Mouse (Mus musculus): ENCODE measurements around the gene Phf2. TPM values are rescaled to one million over a fixed set of nuclear protein-coding genes. Genes with fewer than 3 reads are reported as not detected.

Gene Phf2
- total and polyA plus RNA-seq, 3 experiments = 12.9 to 33.9 (median 30.0) TPM

GRCm38 (mm10) chr13:48872726-48873125 lies 1.8 kb upstream of the Phf2 start:
- Histone ChIP-seq H3K27me3 (ENCODE audit: control insufficient read depth, insufficient read depth, low read length) (no peaks in the 10 kb centered on the region), H3K79me2 (replicated peaks; ENCODE audit: control insufficient read depth, insufficient read depth, low read length) (0 out of 2 replicates have a peak, but pooled peaks cover 2% of the 10 kb centered on the region), H3K4me3 (no peak overlapping the region), H3K4me1 (ENCODE audit: control insufficient read depth, insufficient read depth, low read length) (peaks cover 14% of the 10 kb centered on the region), H3K36me3 (ENCODE audit: control insufficient read depth, insufficient read depth, low read length) (no peaks in the 10 kb centered on the region), H3K27ac (no peak overlapping the region; the same call in 1 of the 2 replicates), H3K9ac (ENCODE audit: low read depth, low read length) (no peak overlapping the region)
- intact Hi-C loops (cut with DNase I) = loop anchor here (10.0 kb wide), 1 partner anchor 302 kb away; no protein-coding TSS in a partner anchor
- TF ChIP-seq CTCF (IDR thresholded peaks at IDR 0.05) = no peak
- no peak for TF ChIP-seq POLR2A (IDR thresholded peaks at IDR 0.05; ENCODE audit: insufficient read depth, low read depth, low read length)
- TF ChIP-seq EP300 (IDR thresholded peaks at IDR 0.05; ENCODE audit: insufficient read depth, low read depth, low read length) = no peak
- no peak for DNase-seq
- WGBS = 77% methylated on average over 5 of the region's 5 CpGs

DNA sequence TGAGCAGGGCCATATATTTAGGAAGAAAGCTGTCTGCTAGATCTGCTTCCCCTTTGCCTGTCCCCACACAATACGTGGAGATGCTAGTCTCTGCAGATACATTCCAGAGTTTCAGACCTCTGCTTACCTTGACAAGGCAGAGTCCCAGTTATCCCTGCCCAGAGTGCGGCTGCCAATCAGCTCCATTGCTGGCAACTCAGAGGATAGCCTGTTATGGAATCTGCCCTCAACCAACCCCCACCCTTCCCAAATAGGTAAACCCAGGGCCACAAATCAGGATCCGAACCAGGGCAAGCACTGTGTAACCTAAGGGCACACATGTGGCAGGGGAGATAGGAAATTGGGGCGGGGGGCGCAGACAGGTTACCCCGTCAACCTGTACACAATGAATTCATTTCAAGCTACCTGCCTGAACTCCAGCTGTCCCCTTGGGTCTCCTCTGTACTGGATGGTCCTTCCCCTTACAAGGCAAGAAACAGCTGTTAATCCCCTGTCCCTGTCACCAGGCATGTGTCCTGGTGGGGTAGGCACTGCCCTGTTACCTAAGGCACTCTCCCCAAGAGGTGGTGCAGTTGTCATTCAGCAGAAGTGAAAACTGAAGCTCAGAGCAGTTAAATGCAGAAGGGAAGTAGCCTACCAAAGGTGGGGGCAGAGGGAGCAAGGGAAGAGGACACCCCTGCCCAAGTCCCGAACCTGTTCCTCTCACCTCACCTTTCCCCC lies 1.1 kb upstream of the Phf2 start:
- Histone ChIP-seq H3K27ac (peak overlapping the region; percentile 95), H3K79me2 (replicated peaks; ENCODE audit: control insufficient read depth, insufficient read depth, low read length) (peaks cover 4% of the 10 kb centered on the region; the same call in 1 of the 2 replicates), H3K27me3 (ENCODE audit: control insufficient read depth, insufficient read depth, low read length) (no peaks in the 10 kb centered on the region), H3K36me3 (ENCODE audit: control insufficient read depth, insufficient read depth, low read length) (no peaks in the 10 kb centered on the region), H3K4me1 (ENCODE audit: control insufficient read depth, insufficient read depth, low read length) (peaks cover 16% of the 10 kb centered on the region), H3K4me3 (peak overlapping the region; percentile 85), H3K9ac (ENCODE audit: low read depth, low read length) (peak overlapping the region; percentile 99)
- WGBS = 63% methylated on average over 7 of the region's 7 CpGs
- TF ChIP-seq CTCF (IDR thresholded peaks at IDR 0.05) (no peak), EP300 (IDR thresholded peaks at IDR 0.05; ENCODE audit: insufficient read depth, low read depth, low read length) (no peak), POLR2A (IDR thresholded peaks at IDR 0.05; ENCODE audit: insufficient read depth, low read depth, low read length) (no peak)
- no peak for DNase-seq
- intact Hi-C loops (cut with DNase I) = loop anchor here (10.0 kb wide), 1 partner anchor 303 kb away; no protein-coding TSS in a partner anchor

DNA sequence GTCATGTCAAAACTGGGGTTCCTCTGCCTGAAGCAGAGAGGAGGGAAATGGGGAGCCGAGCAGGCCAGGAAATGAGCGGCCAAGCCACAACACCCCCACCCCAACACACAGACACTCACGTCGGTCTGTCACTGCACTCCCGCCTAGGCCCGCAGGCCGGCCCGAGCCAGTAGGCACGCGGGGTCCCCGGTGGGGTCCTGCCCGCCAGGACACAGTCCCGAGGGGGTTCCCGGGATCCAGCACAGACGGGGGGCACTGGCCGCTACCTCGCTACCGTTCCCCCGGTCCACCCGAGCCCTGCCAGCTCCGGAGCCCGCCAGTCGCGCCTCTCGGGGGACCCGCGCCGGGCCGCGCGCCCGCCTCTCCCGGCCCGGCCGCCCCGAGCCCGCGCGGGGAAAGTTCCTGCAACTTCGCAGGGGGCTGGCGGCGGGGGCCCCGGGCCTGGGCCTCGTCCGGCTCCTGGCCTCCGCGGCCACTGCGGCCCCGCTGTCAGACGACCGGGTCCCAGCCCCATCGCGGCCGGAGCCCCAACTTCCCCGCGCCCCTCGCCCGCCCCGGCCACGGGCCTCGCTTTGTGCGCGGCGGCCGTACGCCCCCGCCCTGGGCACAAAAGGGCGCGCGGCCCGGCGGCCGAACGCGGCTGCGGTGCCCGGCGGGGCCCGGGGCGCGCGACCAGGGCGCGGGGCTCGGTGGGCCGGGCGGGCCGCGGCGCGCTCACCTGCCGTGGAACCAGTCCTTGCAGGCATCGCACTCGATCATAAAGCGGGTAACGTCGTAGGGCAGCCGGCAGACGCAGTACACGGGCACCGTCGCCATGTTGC lies 759 bp downstream of the Phf2 start:
- Histone ChIP-seq H3K4me3 (peak overlapping the region; percentile 66), H3K36me3 (ENCODE audit: control insufficient read depth, insufficient read depth, low read length) (no peaks in the 10 kb centered on the region), H3K4me1 (ENCODE audit: control insufficient read depth, insufficient read depth, low read length) (peaks cover 18% of the 10 kb centered on the region), H3K27me3 (ENCODE audit: control insufficient read depth, insufficient read depth, low read length) (no peaks in the 10 kb centered on the region), H3K9ac (ENCODE audit: low read depth, low read length) (peak overlapping the region; percentile 100), H3K79me2 (replicated peaks; ENCODE audit: control insufficient read depth, insufficient read depth, low read length) (peaks cover 6% of the 10 kb centered on the region; the same call in 1 of the 2 replicates), H3K27ac (peak overlapping the region; percentile 82)
- DNase-seq = peak; percentile 68 to 74
- intact Hi-C loops (cut with DNase I) = loop anchor here (10.0 kb wide), 1 partner anchor 305 kb away; no protein-coding TSS in a partner anchor
- under 1% methylated on average over 98 of the region's 102 CpGs for WGBS
- TF ChIP-seq EP300 (IDR thresholded peaks at IDR 0.05; ENCODE audit: insufficient read depth, low read depth, low read length) (no peak), POLR2A (IDR thresholded peaks at IDR 0.05; ENCODE audit: insufficient read depth, low read depth, low read length) (no peak), CTCF (IDR thresholded peaks at IDR 0.05) (no peak)

GRCm38 (mm10) chr13:48869600-48869949 lies 1.3 kb downstream of the Phf2 start:
- 12% methylated on average over 5 of the region's 5 CpGs for WGBS
- peaks cover 23% of the 10 kb centered on the region for H3K4me1 ChIP-seq (ENCODE audit: control insufficient read depth, insufficient read depth, low read length)
- H3K4me3 ChIP-seq = peak overlapping the region; percentile 66
- peaks cover 6% of the 10 kb centered on the region; the same call in 1 of the 2 replicates for H3K79me2 ChIP-seq (replicated peaks; ENCODE audit: control insufficient read depth, insufficient read depth, low read length)
- no peaks in the 10 kb centered on the region for H3K27me3 ChIP-seq (ENCODE audit: control insufficient read depth, insufficient read depth, low read length)
- H3K9ac ChIP-seq (ENCODE audit: low read depth, low read length) = peak overlapping the region; percentile 100
- TF ChIP-seq CTCF (IDR thresholded peaks at IDR 0.05) (no peak), EP300 (IDR thresholded peaks at IDR 0.05; ENCODE audit: insufficient read depth, low read depth, low read length) (no peak), POLR2A (IDR thresholded peaks at IDR 0.05; ENCODE audit: insufficient read depth, low read depth, low read length) (no peak)
- DNase-seq = peak in 1 of 2 experiments; percentile 26
- H3K27ac ChIP-seq = peak overlapping the region; percentile 82
- intact Hi-C loops (cut with DNase I) = no loop called here
- H3K36me3 ChIP-seq (ENCODE audit: control insufficient read depth, insufficient read depth, low read length) = no peaks in the 10 kb centered on the region

GRCm38 (mm10) chr13:48869088-48869487 lies 1.8 kb downstream of the Phf2 start:
- WGBS = 26% methylated on average over 5 of the region's 5 CpGs
- Histone ChIP-seq H3K4me1 (ENCODE audit: control insufficient read depth, insufficient read depth, low read length) (peaks cover 25% of the 10 kb centered on the region), H3K9ac (ENCODE audit: low read depth, low read length) (no peak overlapping the region; the same call in 1 of the 2 replicates), H3K4me3 (peak overlapping the region; percentile 66; the same call in 1 of the 2 replicates), H3K27me3 (ENCODE audit: control insufficient read depth, insufficient read depth, low read length) (no peaks in the 10 kb centered on the region), H3K27ac (peak overlapping the region; percentile 82), H3K79me2 (replicated peaks; ENCODE audit: control insufficient read depth, insufficient read depth, low read length) (peaks cover 6% of the 10 kb centered on the region; the same call in 1 of the 2 replicates), H3K36me3 (ENCODE audit: control insufficient read depth, insufficient read depth, low read length) (no peaks in the 10 kb centered on the region)
- TF ChIP-seq EP300 (IDR thresholded peaks at IDR 0.05; ENCODE audit: insufficient read depth, low read depth, low read length) (no peak), CTCF (IDR thresholded peaks at IDR 0.05) (no peak), POLR2A (IDR thresholded peaks at IDR 0.05; ENCODE audit: insufficient read depth, low read depth, low read length) (no peak)
- intact Hi-C loops (cut with DNase I) = no loop called here
- DNase-seq = no peak
